ENCODE assay signal across 12 mouse cellular contexts in genomic region chr9:51951337-51951736, GRCm38 (mm10). TPM values are rescaled to one million over a fixed set of nuclear protein-coding genes. Genes with fewer than 3 reads are reported as not detected.
A peak's percentile ranks its signal among the peaks of the same experiment; 100 is the strongest.
DNase-seq lines count a peak whose midpoint lies in the region; ATAC-seq and TF ChIP-seq lines count a peak whose summit lies in the region.
"Had no signal": no experiment of that assay in that cellular context is flagged by ENCODE, and none has a peak within 500 bp of the region (broad histone marks: within the 10 kb centered on the region; RNA-seq: fewer than 3 reads in every experiment).

No protein-coding gene starts in this region.

- TF ChIP-seq POLR2A in limb, embryonic 14.5 days (IDR thresholded peaks at IDR 0.05; ENCODE audit: borderline replicate concordance, extremely low read depth, insufficient read depth, insufficient read length) = no peak

- H3K4me2 ChIP-seq in forebrain, postnatal 0 days (ENCODE audit: low read depth) = no peak overlapping the region
- H3K4me2 ChIP-seq in forebrain, embryonic 15.5 days (replicated peaks) = no peak overlapping the region
- no peak overlapping the region for H3K4me2 ChIP-seq in limb, embryonic 14.5 days (replicated peaks; ENCODE audit: low read depth, low read length, severe bottlenecking)
- H3K4me2 ChIP-seq: embryonic facial prominence, embryonic 12.5 days; hindbrain, embryonic 15.5 days had no signal

- H3K9me3 ChIP-seq in forebrain, postnatal 0 days (ENCODE audit: low read length) = no peaks in the 10 kb centered on the region
- H3K9me3 ChIP-seq in forebrain, embryonic 15.5 days = no peaks in the 10 kb centered on the region
- H3K9me3 ChIP-seq in limb, embryonic 14.5 days (ENCODE audit: control insufficient read depth, low read length) = no peaks in the 10 kb centered on the region
- H3K9me3 ChIP-seq in limb, embryonic 10.5 days (replicated peaks) = no peaks in the 10 kb centered on the region
- H3K9me3 ChIP-seq: embryonic facial prominence, embryonic 12.5 days; hindbrain, embryonic 15.5 days had no signal

- H3K36me3 ChIP-seq in forebrain, postnatal 0 days (ENCODE audit: insufficient read depth) = peaks cover 33% of the 10 kb centered on the region
- H3K36me3 ChIP-seq in forebrain, embryonic 15.5 days = peaks cover 12% of the 10 kb centered on the region
- peaks cover 40% of the 10 kb centered on the region for H3K36me3 ChIP-seq in limb, embryonic 14.5 days (ENCODE audit: control insufficient read depth, insufficient read depth, low read length)
- H3K36me3 ChIP-seq in limb, embryonic 10.5 days = peaks cover 33% of the 10 kb centered on the region

- H3K27ac ChIP-seq in forebrain, postnatal 0 days (ENCODE audit: low read depth, low read length) = no peak overlapping the region
- H3K27ac ChIP-seq in forebrain, embryonic 15.5 days (replicated peaks) = no peak overlapping the region
- H3K27ac ChIP-seq in limb, embryonic 14.5 days (replicated peaks; ENCODE audit: low read depth, low read length) = no peak overlapping the region
- no peak overlapping the region for H3K27ac ChIP-seq in limb, embryonic 10.5 days
- H3K27ac ChIP-seq: embryonic facial prominence, embryonic 12.5 days; hindbrain, embryonic 15.5 days had no signal

- 75% methylated on average over 2 of the region's 2 CpGs for WGBS in forebrain, postnatal 0 days
- WGBS in forebrain, embryonic 15.5 days = 82% methylated on average over 2 of the region's 2 CpGs
- WGBS in limb, embryonic 14.5 days = 48% methylated on average over 2 of the region's 2 CpGs
- WGBS in limb, embryonic 10.5 days = 79% methylated on average over 2 of the region's 2 CpGs

- 0 out of 2 replicates have a peak, but pooled peaks cover 2% of the 10 kb centered on the region for H3K4me1 ChIP-seq in forebrain, postnatal 0 days (ENCODE audit: insufficient read depth)
- 0 out of 2 replicates have a peak, but pooled peaks cover 5% of the 10 kb centered on the region for H3K4me1 ChIP-seq in forebrain, embryonic 15.5 days
- H3K4me1 ChIP-seq in limb, embryonic 14.5 days (ENCODE audit: control insufficient read depth, insufficient read depth, low read length) = no peaks in the 10 kb centered on the region
- no peaks in the 10 kb centered on the region for H3K4me1 ChIP-seq in limb, embryonic 10.5 days
- H3K4me1 ChIP-seq: embryonic facial prominence, embryonic 12.5 days; hindbrain, embryonic 15.5 days had no signal

- ATAC-seq in forebrain, postnatal 0 days = no peak
- ATAC-seq in forebrain, embryonic 15.5 days (replicated peaks) = no peak
- ATAC-seq in limb, embryonic 14.5 days (ENCODE audit: low FRiP score, low read depth) = no peak
- ATAC-seq in frontal cortex, adult (ENCODE audit: low TSS enrichment) = no peak

- peak; percentile 70 for TF ChIP-seq CTCF in forebrain, postnatal 0 days (IDR thresholded peaks at IDR 0.05; ENCODE audit: low read depth)

- H3K9ac ChIP-seq in forebrain, postnatal 0 days = no peak overlapping the region
- no peak overlapping the region for H3K9ac ChIP-seq in forebrain, embryonic 15.5 days (replicated peaks)
- no peak overlapping the region for H3K9ac ChIP-seq in limb, embryonic 14.5 days (ENCODE audit: low read depth, low read length, severe bottlenecking)
- H3K9ac ChIP-seq: embryonic facial prominence, embryonic 12.5 days; hindbrain, embryonic 15.5 days had no signal

- no peak overlapping the region for H3K4me3 ChIP-seq in forebrain, postnatal 0 days (ENCODE audit: low read depth, low read length)
- no peak overlapping the region for H3K4me3 ChIP-seq in forebrain, embryonic 15.5 days
- H3K4me3 ChIP-seq in limb, embryonic 14.5 days (replicated peaks; ENCODE audit: low read length) = no peak overlapping the region
- H3K4me3 ChIP-seq in limb, embryonic 10.5 days = no peak overlapping the region
- H3K4me3 ChIP-seq: embryonic facial prominence, embryonic 12.5 days; hindbrain, embryonic 15.5 days had no signal

- DNase-seq in forebrain, postnatal 0 days = peak; percentile 71
- peak; percentile 82 for DNase-seq in limb, embryonic 14.5 days (ENCODE audit: low spot score)
- DNase-seq in limb, embryonic 10.5 days (ENCODE audit: low spot score) = no peak
- DNase-seq in NIH3T3 (ENCODE audit: low read depth) = peak; percentile 71
- DNase-seq in naive thymus-derived CD4-positive, alpha-beta T cell, adult 2 months (ENCODE audit: low read depth) = peak; percentile 12
- DNase-seq in spleen, postnatal 14 days (ENCODE audit: low spot score in 2 of 2) = no peak
- DNase-seq: adrenal gland, postnatal 25 days; gastrocnemius, postnatal 10 days had no signal

- H3K27me3 ChIP-seq in forebrain, postnatal 0 days (ENCODE audit: insufficient read depth, low read length) = no peaks in the 10 kb centered on the region
- H3K27me3 ChIP-seq in forebrain, embryonic 15.5 days = no peaks in the 10 kb centered on the region
- no peaks in the 10 kb centered on the region for H3K27me3 ChIP-seq in limb, embryonic 14.5 days (ENCODE audit: control insufficient read depth, insufficient read depth, low read length)
- H3K27me3 ChIP-seq in limb, embryonic 10.5 days (ENCODE audit: low read depth, poor library complexity, severe bottlenecking) = no peaks in the 10 kb centered on the region
- H3K27me3 ChIP-seq: embryonic facial prominence, embryonic 12.5 days; hindbrain, embryonic 15.5 days had no signal

RNA-seq across cellular contexts. Expression of gene Fdx1, which starts 12.0 kb away (rescaled TPM):
- 22.8 and 23.0 TPM in 2 replicates for total RNA-seq in forebrain, postnatal 0 days (2014; rRNA removed)
- polyA plus RNA-seq in forebrain, postnatal 0 days (2015; fragmentation: Nextera tagmentation; extraction: Ambion mirVana) = 45.2 and 52.2 TPM in 2 replicates
- polyA plus RNA-seq in forebrain, embryonic 15.5 days (2015; fragmentation: Nextera tagmentation; extraction: Ambion mirVana) = 44.4 and 44.9 TPM in 2 replicates
- polyA plus RNA-seq in limb, embryonic 14.5 days (2012; rRNA removed) = 33.2 and 39.5 TPM in 2 replicates
- 77.6 and 81.4 TPM in 2 replicates for polyA plus RNA-seq in limb, embryonic 14.5 days (2014; fragmentation: Nextera tagmentation; extraction: Ambion mirVana)
- 53.5 and 66.9 TPM in 2 replicates for polyA plus RNA-seq in limb, embryonic 10.5 days (2016; fragmentation: Nextera tagmentation; extraction: Ambion mirVana)

Comparison
In these comparisons a context has a peak if more than half of its experiments do, and no peak if none do; other contexts are left out.
1. DNase-seq: peak in forebrain, postnatal 0 days (single experiment), limb, embryonic 14.5 days (single experiment), NIH3T3 (single experiment) and naive thymus-derived CD4-positive, alpha-beta T cell, adult 2 months (single experiment); none in limb, embryonic 10.5 days (single experiment) and spleen, postnatal 14 days (0 of 2).